ENCODE assay signal across 8 mouse cellular contexts in the genomic region with DNA sequence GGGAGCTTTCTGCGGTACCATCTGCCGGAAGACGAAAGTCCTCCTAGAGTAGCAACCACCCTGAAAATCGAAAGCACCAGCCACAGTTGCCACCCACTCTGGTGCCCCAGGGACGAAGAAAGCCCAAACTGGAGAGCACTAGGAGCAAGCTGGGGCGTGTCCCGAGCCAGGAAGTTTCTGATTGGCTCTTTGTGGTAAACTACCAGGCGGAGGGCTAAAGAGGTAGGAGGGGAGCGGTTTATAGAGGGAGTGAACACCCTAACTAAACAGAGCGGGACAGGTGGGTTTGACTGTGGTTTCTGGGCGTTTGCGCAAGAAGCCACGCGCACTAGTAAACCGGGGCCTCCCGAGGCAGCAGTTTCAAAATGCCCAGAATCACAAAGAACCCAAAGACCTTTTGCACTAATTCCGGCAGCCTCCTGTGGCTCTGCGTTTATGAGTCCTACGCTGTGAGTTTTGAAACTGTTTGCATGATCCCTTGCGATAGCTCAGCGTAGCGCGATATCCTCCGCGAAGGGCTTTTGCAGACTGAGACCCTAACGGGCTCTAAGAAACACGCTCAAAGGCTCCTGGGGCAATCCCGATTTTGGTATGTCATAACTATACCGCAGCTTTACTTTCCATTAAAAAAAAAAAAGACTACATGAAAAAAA. TPM values are rescaled to one million over a fixed set of nuclear protein-coding genes. Genes with fewer than 3 reads are reported as not detected.
DNase-seq lines count a peak whose midpoint lies in the region; ATAC-seq and TF ChIP-seq lines count a peak whose summit lies in the region.

No protein-coding gene starts in this region.

- under 1% methylated on average over 29 of the region's 29 CpGs for WGBS in bone marrow, adult 2 months
- under 1% methylated on average over 29 of the region's 29 CpGs for WGBS in heart, postnatal 0 days
- under 1% methylated on average over 29 of the region's 29 CpGs for WGBS in limb, embryonic 10.5 days
- under 1% methylated on average over 29 of the region's 29 CpGs for WGBS in midbrain, embryonic 11.5 days

- peaks cover 58% of the 10 kb centered on the region for H3K27me3 ChIP-seq in heart, postnatal 0 days (ENCODE audit: control insufficient read depth, insufficient read depth, low read length)
- H3K27me3 ChIP-seq in limb, embryonic 10.5 days (ENCODE audit: low read depth, poor library complexity, severe bottlenecking): peaks cover 66% of the 10 kb centered on the region
- H3K27me3 ChIP-seq in midbrain, embryonic 11.5 days (ENCODE audit: control insufficient read depth, insufficient read depth, low read length): peaks cover 60% of the 10 kb centered on the region

- H3K4me3 ChIP-seq in bone marrow, adult 2 months (replicated peaks; ENCODE audit: control insufficient read depth, low read depth, low read length): peak overlapping the region; percentile 6
- peak overlapping the region; percentile 54 for H3K4me3 ChIP-seq in heart, postnatal 0 days (ENCODE audit: low read depth, low read length)
- peak overlapping the region; percentile 52 for H3K4me3 ChIP-seq in limb, embryonic 10.5 days
- H3K4me3 ChIP-seq in midbrain, embryonic 11.5 days (ENCODE audit: low read depth, low read length): peak overlapping the region; percentile 36

- peak; percentile 53 for ATAC-seq in heart, postnatal 0 days (ENCODE audit: insufficient read depth, low read depth)
- ATAC-seq in midbrain, embryonic 11.5 days (ENCODE audit: low FRiP score): no peak

- TF ChIP-seq CTCF in bone marrow, adult 2 months (IDR thresholded peaks at IDR 0.05; ENCODE audit: control insufficient read depth, insufficient read depth, low read length): no peak
- no peak for TF ChIP-seq CTCF in heart, postnatal 0 days (IDR thresholded peaks at IDR 0.05; ENCODE audit: low read depth)

- no peaks in the 10 kb centered on the region for H3K36me3 ChIP-seq in heart, postnatal 0 days (replicated peaks; ENCODE audit: control insufficient read depth, insufficient read depth, low read length)
- H3K36me3 ChIP-seq in limb, embryonic 10.5 days: no peaks in the 10 kb centered on the region
- H3K36me3 ChIP-seq in midbrain, embryonic 11.5 days (ENCODE audit: control insufficient read depth, insufficient read depth, low read length): no peaks in the 10 kb centered on the region

- peak overlapping the region; percentile 87 for H3K4me2 ChIP-seq in heart, postnatal 0 days (ENCODE audit: low read depth, low read length)
- H3K4me2 ChIP-seq in midbrain, embryonic 11.5 days: peak overlapping the region; percentile 67

- no peak overlapping the region for H3K9ac ChIP-seq in heart, postnatal 0 days (replicated peaks; ENCODE audit: low read depth, low read length)
- H3K9ac ChIP-seq in midbrain, embryonic 11.5 days (ENCODE audit: low read length): no peak overlapping the region

- no peak overlapping the region for H3K27ac ChIP-seq in bone marrow, adult 2 months (ENCODE audit: control insufficient read depth, insufficient read depth, low read depth, low read length, poor library complexity)
- no peak overlapping the region for H3K27ac ChIP-seq in heart, postnatal 0 days (ENCODE audit: low read depth)
- H3K27ac ChIP-seq in limb, embryonic 10.5 days: no peak overlapping the region
- no peak overlapping the region for H3K27ac ChIP-seq in midbrain, embryonic 11.5 days (ENCODE audit: low read depth, low read length)

- peak; percentile 56 to 89 for DNase-seq in adrenal gland, adult (ENCODE audit: inconsistent age in 2 of 2, low spot score in 1 of 2)
- DNase-seq in adrenal gland, postnatal 4 days (ENCODE audit: low spot score in 2 of 2): no peak
- no peak for DNase-seq in heart, postnatal 0 days (ENCODE audit: low spot score)
- DNase-seq in limb, embryonic 10.5 days (ENCODE audit: low spot score): peak; percentile 49
- DNase-seq in midbrain, embryonic 11.5 days (ENCODE audit: low spot score, missing footprints): peak; percentile 94
- DNase-seq in left cerebral cortex, adult 11 months (ENCODE audit: low spot score): no peak
- no peak for DNase-seq in gastrocnemius, adult 8-10 months (ENCODE audit: low spot score in 2 of 2)

- H3K9me3 ChIP-seq in heart, postnatal 0 days (replicated peaks; ENCODE audit: control insufficient read depth, low read length): no peaks in the 10 kb centered on the region
- H3K9me3 ChIP-seq in limb, embryonic 10.5 days (replicated peaks): no peaks in the 10 kb centered on the region
- no peaks in the 10 kb centered on the region for H3K9me3 ChIP-seq in midbrain, embryonic 11.5 days (ENCODE audit: control insufficient read depth, low read length)

- TF ChIP-seq POLR2A in bone marrow, adult 2 months (IDR thresholded peaks at IDR 0.05; ENCODE audit: borderline replicate concordance, control insufficient read depth, low read depth, low read length): no peak

- H3K4me1 ChIP-seq in bone marrow, adult 2 months (ENCODE audit: control insufficient read depth, insufficient read depth, low read length): no peaks in the 10 kb centered on the region
- no peaks in the 10 kb centered on the region; the same call in 1 of the 2 replicates for H3K4me1 ChIP-seq in heart, postnatal 0 days (ENCODE audit: control insufficient read depth, insufficient read depth)
- peaks cover 25% of the 10 kb centered on the region for H3K4me1 ChIP-seq in limb, embryonic 10.5 days
- H3K4me1 ChIP-seq in midbrain, embryonic 11.5 days (ENCODE audit: control insufficient read depth, insufficient read depth, low read length): peaks cover 20% of the 10 kb centered on the region

- TF ChIP-seq EP300 in heart, postnatal 0 days (IDR thresholded peaks at IDR 0.05; ENCODE audit: low read depth): no peak

RNA-seq across cellular contexts. Expression of a gene that starts 1.0 kb away (rescaled TPM):
- under 1 TPM in 1 of 2 experiments, not detected in 1; 0.20 TPM for total RNA-seq in adrenal gland, postnatal 4 days (2021)
- polyA plus RNA-seq in bone marrow, adult 2 months (2011; ENCODE audit: insufficient read depth, insufficient read length, low replicate concordance, missing spikeins): not detected in 2 replicates
- not detected in 2 replicates for total RNA-seq in heart, postnatal 0 days (2014; rRNA removed; ENCODE audit: low replicate concordance)
- polyA plus RNA-seq in heart, postnatal 0 days (2015; fragmentation: Nextera tagmentation; extraction: Ambion mirVana): not detected in 2 replicates
- polyA plus RNA-seq in limb, embryonic 10.5 days (2016; fragmentation: Nextera tagmentation; extraction: Ambion mirVana): not detected in 2 replicates
- polyA plus RNA-seq in midbrain, embryonic 11.5 days (2014; fragmentation: Nextera tagmentation; extraction: Ambion mirVana): 0.97 and 1.4 TPM in 2 replicates
- not detected for total RNA-seq in gastrocnemius, adult 8-10 months (2022)

Comparison
In these comparisons a context has a peak if more than half of its experiments do, and no peak if none do; other contexts are left out.
1. DNase-seq: peak in adrenal gland, adult (2 of 2), limb, embryonic 10.5 days (single experiment) and midbrain, embryonic 11.5 days (single experiment); none in adrenal gland, postnatal 4 days (0 of 2), heart, postnatal 0 days (single experiment), left cerebral cortex, adult 11 months (single experiment) and gastrocnemius, adult 8-10 months (0 of 2).
2. Peak in every context shown above with its lines, with median percentiles within 50 percentile points of each other: H3K4me3 ChIP-seq.